Mouse (Mus musculus) ovary, postnatal 36 days (tissue): ENCODE measurements at regions not wholly inside any gene's neighbourhood (a gene's known extent, or its start where the extent isn't known, plus 50 kb on each side); places are given as distances from the start of the nearest gene placed in this dataset.
A peak's percentile ranks its signal among the peaks of the same experiment; 100 is the strongest.

ENCODE experiments used
- DNase-seq: peaks from one replicate; pipeline ENCODE4 v3.0.0; 2022; ENCODE audit warnings: low spot score, mixed read lengths

GRCm38 (mm10) chr7:73269626-73270025, 105.7 kb upstream of the Rgma start:
- no peak for DNase-seq

GRCm38 (mm10) chr7:73272787-73273186, 102.5 kb upstream of the Rgma start:
- DNase-seq = no peak

- peak; percentile 33 for DNase-seq
Measured at GRCm38 (mm10) chr7:73275814-73276271, 99.5 kb upstream of the Rgma start.

GRCm38 (mm10) chr7:73278616-73279015, 96.7 kb upstream of the Rgma start:
- no peak for DNase-seq

- DNase-seq = no peak
Measured at GRCm38 (mm10) chr7:73279936-73280445, 95.3 kb upstream of the Rgma start.

GRCm38 (mm10) chr7:73286244-73286643, 89.1 kb upstream of the Rgma start:
- no peak for DNase-seq

GRCm38 (mm10) chr7:73293337-73293736, 82.0 kb upstream of the Rgma start:
- DNase-seq = no peak

- no peak for DNase-seq
Measured at GRCm38 (mm10) chr7:73294399-73294798, 80.9 kb upstream of the Rgma start.

- DNase-seq = no peak
Measured at GRCm38 (mm10) chr7:73302501-73302900, 72.8 kb upstream of the Rgma start.

GRCm38 (mm10) chr7:73303818-73304217, 71.5 kb upstream of the Rgma start:
- no peak for DNase-seq

GRCm38 (mm10) chr7:73304799-73305198, 70.5 kb upstream of the Rgma start:
- no peak for DNase-seq

- no peak for DNase-seq
Measured at GRCm38 (mm10) chr7:73305286-73305975, 69.9 kb upstream of the Rgma start.

- no peak for DNase-seq
Measured at GRCm38 (mm10) chr7:73306296-73306695, 69.0 kb upstream of the Rgma start.

- no peak for DNase-seq
Measured at GRCm38 (mm10) chr7:73306728-73307127, 68.6 kb upstream of the Rgma start.

- no peak for DNase-seq
Measured at GRCm38 (mm10) chr7:73307586-73308490, 67.5 kb upstream of the Rgma start.

- no peak for DNase-seq
Measured at GRCm38 (mm10) chr7:73308981-73309380, 66.3 kb upstream of the Rgma start.

GRCm38 (mm10) chr7:73310056-73310455, 65.3 kb upstream of the Rgma start:
- DNase-seq = no peak

- no peak for DNase-seq
Measured at GRCm38 (mm10) chr7:73310581-73311136, 64.7 kb upstream of the Rgma start.

- no peak for DNase-seq
Measured at GRCm38 (mm10) chr7:73315555-73315954, 59.8 kb upstream of the Rgma start.

GRCm38 (mm10) chr7:73317574-73317973, 57.7 kb upstream of the Rgma start:
- no peak for DNase-seq

- DNase-seq = no peak
Measured at GRCm38 (mm10) chr7:73319004-73319403, 56.3 kb upstream of the Rgma start.

GRCm38 (mm10) chr7:73319994-73320393, 55.3 kb upstream of the Rgma start:
- no peak for DNase-seq
